Mouse (Mus musculus): ENCODE results near the gene Copz2.

DNA sequence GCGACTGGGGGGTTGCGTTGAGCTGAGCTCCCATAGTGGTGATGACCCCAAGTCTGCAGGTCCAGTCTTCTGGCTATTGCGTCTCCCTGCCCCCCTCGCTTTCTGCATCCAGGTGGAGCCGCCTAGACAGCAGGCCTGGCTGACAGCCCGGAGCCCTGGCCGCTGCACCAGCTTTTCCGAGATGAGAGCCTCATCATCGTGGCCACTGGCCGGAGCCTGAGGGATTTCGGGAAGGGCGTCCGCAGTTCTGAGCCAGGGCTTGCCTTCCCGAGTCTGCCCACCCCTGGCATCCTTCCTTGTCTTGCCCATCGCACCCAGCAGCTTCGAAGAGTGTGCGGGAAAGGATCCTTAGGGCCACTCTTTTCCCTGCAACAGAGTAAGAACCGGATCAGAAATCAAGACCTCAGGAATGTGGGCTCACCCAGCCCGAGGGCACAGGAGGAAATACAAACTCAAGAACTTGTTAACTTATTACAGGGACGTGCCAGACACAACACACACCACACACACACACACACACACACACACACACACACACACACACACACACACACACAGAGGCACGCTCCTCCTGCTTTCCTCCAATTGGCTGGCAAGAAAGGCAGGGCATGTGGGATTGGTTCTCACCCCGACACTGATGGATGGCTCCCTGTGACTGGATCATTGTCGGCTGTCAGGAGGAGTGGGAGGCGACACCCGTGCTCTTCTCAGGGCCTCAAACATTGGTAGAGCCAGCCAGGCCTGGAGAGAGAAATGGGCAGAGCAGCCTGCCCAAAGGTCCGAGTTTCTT, 13.7 kb downstream of the Copz2 start:
- TF ChIP-seq TAL1 (IDR thresholded peaks at IDR 0.05; ENCODE audit: low read length) (no peak), GATA1 (IDR thresholded peaks at IDR 0.05; ENCODE audit: low read length) (no peak)
